Mouse (Mus musculus) CH12F3 (cell line): Measurements from ENCODE around the gene Hoxa4.

Experiments
- in situ Hi-C: fragments of 300-500 bp; cut with MboI; formaldehyde crosslinking; loops from 2 replicates; pipeline ENCODE4 v1.14.3; 2020; ENCODE audit warnings: low sequenced_read_pairs

Hoxa4 gene

DNA sequence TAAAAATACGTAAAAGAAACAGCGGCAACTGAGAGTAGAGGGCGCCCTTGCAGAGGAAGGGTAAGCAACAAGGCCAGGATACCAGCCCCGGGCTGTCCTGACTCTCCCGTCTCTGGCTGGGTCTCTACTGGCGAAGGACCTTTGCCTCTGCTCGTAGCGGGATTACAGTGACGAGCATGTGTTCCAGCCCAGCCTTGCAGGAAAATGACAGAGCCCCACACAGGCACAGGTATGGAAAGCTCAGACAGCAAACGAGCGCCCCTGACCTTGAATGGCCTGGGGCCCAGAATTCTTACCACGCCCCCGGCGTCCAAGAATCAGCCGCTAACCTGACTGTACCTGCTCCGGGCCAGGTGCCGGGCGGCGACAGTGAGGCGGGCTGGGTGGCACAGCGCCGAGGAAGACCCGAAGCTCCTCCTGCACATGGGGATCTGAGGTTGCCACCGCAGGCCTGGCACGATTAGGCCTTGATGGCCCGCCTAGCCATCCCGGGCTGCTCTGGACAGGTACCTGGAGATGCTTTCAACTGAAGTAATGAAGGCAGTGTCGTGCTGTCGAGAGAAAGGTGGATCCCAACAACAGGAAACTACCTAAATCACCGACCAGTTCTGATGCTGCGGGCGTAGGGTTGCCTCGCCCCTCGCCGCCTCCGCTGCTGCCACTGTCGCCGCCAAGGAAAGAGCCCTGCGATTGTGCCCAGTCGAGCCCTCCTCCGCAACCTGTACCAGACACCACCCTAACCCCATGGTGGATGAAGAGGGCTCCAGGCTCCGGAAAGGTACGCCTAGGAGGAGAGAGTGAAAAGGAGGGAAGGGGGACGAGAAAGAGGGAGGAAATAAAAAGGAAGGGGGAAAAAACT lies 38.2 kb upstream of the Hoxa4 start:
- in situ Hi-C loops = loop anchor here (10.0 kb wide), 1 partner anchor 1015 kb away; no protein-coding TSS in a partner anchor

DNA sequence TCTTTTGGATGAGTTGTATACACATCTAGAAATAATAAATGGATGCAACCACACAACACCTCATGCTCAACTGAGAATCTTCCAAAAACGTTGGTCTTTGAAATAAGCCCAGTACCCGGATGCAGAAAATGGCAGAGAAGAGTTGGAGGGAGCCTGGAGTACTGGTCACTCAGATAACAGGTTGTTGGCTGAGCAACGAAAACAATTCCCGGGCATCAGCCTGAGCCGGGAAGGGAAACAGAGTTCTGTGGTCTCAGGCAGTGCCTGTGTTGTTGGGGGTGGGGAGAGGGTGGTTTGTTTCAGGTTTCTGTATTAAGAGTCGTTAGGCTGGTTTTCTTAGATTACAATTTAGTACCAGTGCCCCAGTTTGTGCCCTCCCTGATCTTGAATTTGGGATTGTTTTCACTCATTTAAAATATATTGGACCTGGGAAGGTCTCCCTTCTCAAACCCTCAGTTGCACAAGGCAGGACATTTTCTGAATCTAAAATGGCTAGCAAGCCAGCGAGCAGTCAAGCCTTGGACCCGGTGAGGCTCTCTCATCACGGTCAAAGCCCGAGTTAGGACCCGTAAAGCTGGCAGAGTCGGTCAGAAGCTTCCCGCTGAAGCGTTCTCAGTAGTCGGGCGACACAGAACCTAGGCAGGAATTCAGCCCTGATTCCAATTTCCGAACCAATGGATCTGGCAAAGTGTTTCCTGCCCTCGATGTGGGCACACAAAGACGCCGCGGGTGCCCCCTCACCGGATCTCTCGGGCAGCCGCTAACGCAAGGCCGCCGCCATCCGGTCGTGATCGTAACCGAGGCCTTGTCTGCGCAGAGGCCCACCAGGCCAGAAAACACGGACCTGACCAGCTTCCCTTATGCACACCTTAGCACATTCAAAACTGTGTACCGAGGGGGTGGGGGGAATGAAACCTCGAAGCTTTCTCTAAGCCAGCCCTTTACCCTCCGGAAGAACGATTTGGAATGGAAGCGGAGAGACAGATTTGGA lies 37.2 kb upstream of the Hoxa4 start:
- in situ Hi-C loops = loop anchor here (10.0 kb wide), 1 partner anchor 1014 kb away; no protein-coding TSS in a partner anchor

DNA sequence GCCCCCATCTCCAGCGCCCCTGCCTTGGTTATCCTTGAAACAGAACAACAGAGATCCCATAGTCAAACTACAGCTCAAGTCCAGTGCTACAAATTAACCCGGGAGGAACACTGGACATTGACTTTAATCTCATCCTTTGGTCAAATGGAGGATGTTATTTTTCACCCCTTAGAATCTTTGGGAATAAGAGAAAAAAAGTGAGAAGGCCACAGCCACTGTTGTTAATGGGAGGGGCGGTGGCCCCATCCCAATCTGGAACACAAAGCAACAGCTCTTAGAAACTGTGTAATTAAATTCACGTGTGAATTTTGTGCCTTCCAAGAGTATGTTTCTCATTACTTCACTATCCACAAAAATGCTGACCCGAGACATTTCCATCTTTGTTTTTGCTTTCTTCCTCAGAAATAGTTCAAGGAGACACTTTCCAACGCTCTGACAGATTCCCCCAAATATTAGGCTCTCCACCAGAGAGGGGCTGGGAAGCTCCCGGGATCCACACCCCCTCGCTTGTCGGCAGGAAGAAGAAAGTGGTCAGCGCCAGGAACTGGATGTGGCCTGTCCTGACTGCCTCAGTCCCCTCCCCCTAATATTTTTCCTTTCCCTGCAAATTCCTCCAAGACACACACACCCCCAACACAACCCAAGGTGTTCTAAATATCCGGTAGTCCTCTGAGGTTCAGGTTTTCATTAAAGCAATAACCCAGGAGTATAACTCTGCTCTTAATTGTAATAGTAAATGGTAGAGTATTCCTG lies 36.1 kb upstream of the Hoxa4 start:
- in situ Hi-C loops = loop anchor here (10.0 kb wide), 1 partner anchor 1013 kb away; no protein-coding TSS in a partner anchor

DNA sequence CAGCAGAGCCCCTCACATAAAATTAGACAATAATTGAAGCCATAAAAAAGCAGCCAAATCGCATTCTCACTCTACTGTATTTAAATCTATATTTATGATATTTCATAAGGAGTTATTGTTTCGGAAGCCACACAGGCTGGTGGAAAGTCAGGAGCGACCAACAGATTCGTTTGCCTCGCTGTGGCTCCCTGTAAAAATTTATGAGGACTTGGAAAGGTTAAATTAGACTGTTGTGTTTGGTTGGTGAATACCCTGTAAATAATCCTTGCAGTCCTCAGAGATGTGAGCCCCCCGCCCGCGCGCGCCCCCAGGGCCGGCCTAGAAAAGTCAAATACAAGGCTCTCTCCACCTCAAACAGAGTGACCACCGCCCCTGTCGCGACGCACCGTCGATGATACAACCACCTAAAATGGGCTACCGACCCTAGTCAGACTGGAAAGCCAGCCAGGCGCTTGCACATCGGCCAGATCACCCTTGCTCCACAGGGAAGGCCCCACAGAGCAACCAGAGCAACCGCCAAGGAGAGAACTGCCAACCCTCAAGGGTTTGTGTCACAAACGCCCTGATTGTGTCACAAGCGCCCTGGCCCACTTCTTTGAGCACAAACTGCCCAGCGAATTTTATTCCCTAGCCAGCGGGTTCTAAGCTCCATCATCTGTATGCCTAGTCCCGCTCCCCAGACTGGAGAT lies 35.2 kb upstream of the Hoxa4 start:
- in situ Hi-C loops = loop anchor here (10.0 kb wide), 1 partner anchor 1012 kb away; no protein-coding TSS in a partner anchor

DNA sequence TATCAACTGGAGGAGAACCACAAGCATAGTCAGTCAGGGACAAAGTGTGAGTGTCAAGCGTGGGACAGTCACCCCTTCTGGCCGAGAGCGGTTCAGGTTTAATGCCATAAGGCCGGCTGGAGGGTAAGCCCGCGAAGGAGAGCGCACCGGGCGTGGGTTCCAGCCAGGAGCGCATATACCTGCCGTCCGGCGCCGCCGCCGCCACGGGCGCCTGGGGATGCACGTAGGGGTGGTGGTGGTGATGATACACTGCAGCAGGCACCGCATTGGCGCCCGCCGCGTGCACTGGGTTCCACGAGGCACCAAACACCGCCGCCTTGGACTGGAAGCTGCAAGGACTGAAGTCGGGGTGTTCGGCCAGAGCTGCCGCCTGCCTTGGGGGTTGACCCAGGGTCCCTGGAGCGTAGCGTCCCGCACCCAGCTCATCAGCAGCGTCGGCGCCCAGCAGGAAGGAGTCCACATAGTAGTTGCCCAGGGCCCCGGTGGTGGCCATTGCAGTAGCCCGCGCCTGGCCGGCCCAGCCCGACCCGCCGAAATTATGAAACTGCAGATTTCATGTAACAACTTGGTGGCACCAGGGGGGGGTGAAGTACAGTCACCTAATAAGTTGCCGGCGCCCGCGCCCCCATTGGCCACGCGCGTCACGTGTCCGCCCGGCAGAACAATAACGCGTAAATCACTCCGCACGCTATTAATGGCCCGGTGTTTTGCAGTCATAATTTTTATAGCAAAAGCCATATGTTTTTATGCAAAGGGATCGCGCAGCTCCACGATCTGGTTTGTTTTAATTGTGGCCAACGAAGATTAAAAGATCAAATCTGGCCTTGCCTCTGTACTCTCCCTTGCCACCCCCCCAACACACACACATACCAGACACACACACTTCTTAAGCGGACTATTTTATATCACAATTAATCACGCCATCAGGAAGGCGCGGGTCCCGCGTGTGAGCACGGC lies 34.3 kb upstream of the Hoxa4 start:
- in situ Hi-C loops = loop anchor here (10.0 kb wide), 1 partner anchor 1011 kb away; no protein-coding TSS in a partner anchor

DNA sequence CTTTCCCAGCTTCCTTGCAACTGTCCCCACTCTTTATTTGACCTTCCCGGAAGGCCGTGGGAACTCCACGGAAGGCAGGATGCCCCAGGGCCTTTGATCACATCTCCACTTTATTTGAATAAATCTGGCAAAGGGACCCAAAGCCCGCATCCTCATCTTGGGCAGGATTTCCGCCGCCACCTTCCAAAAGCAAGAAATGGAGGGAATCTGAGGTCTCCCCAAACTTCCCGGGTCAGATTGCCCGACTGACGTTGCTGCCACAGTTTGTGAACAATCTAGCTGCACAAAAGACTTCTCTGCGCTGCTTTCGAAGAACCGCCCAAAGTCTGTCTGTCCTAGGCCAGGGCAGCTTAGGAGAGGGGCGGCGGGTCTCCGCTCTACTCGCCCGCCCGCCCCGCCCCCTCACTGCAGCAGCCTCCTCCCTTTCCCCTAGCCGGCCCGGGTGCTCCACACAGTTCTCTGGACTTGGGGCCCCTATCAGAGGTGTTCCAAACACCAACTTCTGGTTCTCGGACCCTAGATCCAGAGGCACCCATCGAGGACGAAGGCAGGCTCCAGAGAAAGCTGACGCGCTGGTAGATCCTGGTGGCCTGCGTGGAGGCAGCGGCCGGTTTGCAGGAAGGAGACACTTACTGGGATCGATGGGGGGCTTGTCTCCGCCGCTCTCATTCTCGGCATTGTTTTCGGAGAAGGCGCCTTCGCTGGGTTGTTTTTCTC lies 33.5 kb upstream of the Hoxa4 start:
- in situ Hi-C loops = loop anchor here (5.0 to 25.0 kb wide), 3 partner anchors 363 to 1010 kb away; no protein-coding TSS in a partner anchor

DNA sequence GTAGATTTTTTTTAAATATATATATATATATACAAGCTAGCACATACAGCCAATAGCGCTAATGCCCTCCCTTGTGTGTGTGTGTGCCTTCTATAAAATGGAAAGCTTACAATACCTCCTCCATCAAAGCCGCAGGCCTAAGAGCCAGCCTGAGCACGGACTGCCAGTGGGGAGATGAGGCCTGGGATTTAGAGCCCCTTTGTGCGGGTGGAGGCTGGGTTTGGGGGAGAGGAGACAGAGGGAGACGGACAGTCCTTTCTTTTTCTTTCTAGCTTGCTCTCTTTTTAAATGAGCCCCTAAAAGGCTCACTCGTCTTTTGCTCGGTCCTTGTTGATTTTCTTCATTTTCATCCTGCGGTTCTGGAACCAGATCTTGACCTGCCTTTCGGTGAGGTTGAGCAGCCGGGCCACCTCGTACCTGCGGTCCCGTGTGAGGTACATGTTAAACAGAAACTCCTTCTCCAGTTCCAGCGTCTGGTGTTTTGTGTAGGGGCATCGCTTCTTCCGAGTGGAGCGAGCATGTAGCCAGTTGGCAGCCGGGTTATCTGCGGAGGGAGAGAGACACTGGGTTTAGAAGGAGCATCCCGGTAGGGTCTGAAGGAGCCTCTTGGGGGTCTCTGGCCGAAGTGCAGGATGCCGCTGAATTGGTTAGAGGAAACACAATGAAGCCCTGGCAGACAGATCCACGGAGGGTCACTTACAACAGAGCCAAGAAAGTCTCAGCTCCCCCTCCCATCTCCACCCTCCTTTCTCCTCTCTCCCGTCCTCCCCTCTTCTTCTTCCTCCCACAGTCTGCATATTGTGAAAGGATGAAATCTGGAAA lies 32.6 kb upstream of the Hoxa4 start:
- in situ Hi-C loops = loop anchor here (5.0 to 25.0 kb wide), 3 partner anchors 362 to 1009 kb away; no protein-coding TSS in a partner anchor

DNA sequence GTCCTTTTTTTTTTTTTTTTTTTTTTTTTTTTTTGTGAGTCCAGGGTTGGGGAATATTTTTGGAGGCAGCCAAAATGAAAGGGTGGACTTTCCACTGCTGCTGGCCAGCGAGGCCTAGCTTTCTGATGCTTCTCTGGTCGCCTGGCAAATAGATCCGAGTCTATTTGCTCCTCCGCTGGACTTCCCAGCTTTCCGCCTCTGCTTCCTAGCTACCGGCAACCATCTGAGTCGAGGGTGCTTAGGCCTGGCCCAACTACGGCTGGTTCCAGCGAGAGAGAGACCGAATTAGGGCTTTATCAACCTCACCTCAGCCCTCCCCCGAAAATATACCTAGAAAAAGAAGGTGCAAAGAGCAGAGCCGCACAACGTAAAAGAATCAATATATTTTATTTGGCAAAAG lies 31.2 kb upstream of the Hoxa4 start:
- in situ Hi-C loops = loop anchor here (5.0 to 25.0 kb wide), 3 partner anchors 360 to 1008 kb away; no protein-coding TSS in a partner anchor

DNA sequence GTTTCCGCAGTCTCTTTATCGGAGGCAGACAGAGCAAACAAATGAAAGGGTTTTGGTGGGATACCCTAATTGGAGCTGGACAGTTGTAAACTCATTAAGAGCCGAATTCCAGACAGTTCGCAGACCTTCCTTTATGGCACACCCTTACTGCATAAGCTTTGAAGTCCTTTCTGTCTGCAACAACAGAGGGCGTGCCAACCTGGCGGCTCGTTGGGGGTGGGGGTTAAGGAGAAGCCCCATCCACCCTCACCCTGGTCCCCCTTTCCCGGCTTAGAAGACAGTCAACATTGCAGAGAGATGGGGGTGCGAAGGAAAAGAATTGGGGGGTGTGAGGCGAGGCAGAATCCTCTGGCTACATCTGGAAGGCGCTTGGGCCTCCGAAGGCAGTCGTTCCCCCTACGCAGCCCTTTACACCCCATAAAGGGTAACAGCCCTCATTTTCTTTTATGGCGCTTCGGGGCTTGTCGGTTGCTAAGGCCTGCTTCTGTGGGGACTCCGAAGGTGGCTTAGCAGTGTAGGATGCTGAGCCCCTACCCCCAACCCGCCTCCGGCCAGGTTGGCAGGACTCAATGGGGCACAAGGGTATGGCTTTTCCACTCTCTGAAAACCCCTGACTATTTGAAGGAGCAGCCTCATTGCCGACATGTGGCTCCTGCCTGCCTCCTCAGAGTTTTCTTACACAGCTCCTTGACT lies 30.6 kb upstream of the Hoxa4 start:
- in situ Hi-C loops = loop anchor here (5.0 to 25.0 kb wide), 3 partner anchors 360 to 1007 kb away; no protein-coding TSS in a partner anchor

DNA sequence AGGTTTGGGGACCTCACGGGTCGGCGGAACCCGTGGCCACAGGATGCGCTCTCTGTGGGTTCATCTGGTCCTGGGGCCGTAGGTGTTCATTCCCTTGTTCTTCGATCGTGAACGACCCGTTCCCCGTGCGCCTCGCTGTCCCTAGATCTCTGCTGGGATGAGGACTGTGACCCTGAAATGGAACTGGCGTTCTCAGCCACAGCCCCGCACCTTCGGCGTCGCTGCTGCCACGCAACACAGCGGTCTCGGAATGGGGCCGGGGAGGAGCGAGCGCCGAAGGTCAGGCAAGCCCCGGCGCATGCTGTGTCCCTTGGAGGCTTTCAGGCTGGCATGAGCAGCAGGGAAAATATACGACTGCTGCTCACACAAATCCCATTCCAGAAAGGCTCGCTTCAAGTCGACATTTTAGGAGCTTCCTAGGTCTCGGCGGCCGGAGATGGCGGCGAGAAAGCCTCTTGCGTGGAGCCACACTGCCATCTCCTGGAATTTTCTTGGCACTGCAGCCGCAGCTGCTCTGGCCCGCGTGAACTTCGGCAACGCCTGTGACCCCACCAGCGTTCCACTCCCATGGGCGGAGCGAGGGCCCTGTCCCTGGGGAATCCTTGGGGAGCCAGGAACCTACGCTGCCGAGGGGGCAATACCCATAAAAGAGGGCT lies 29.9 kb upstream of the Hoxa4 start, which contains the start of gene Hoxa7:
TSS of gene Hoxa7 (minus strand) at position 518 of the 656 bp plus-strand sequence.
- in situ Hi-C loops = loop anchor here (5.0 to 25.0 kb wide), 3 partner anchors 359 to 1007 kb away; no protein-coding TSS in a partner anchor

DNA sequence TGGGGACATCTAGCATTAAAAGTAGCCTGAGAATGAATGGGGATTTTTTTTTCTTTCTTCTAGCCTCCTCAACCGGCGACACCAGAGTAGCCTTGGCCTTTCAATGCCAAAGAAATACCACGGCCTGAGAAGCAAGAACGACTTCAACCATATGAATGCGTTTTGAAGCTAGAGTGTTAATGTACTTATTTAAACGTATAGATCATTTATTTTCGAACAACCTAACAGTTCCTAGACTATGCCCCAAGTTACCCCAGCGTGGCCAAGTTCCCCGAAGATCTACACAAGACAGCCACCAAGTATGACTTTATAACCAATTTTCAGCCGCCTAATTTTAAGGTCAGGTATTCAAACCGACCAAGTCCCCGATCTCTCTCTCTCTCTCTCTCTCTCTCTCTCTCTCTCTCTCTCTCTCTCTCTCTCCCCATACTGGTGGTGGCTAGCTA lies 29.3 kb upstream of the Hoxa4 start:
- in situ Hi-C loops = loop anchor here (5.0 to 25.0 kb wide), 3 partner anchors 359 to 1006 kb away; no protein-coding TSS in a partner anchor

DNA sequence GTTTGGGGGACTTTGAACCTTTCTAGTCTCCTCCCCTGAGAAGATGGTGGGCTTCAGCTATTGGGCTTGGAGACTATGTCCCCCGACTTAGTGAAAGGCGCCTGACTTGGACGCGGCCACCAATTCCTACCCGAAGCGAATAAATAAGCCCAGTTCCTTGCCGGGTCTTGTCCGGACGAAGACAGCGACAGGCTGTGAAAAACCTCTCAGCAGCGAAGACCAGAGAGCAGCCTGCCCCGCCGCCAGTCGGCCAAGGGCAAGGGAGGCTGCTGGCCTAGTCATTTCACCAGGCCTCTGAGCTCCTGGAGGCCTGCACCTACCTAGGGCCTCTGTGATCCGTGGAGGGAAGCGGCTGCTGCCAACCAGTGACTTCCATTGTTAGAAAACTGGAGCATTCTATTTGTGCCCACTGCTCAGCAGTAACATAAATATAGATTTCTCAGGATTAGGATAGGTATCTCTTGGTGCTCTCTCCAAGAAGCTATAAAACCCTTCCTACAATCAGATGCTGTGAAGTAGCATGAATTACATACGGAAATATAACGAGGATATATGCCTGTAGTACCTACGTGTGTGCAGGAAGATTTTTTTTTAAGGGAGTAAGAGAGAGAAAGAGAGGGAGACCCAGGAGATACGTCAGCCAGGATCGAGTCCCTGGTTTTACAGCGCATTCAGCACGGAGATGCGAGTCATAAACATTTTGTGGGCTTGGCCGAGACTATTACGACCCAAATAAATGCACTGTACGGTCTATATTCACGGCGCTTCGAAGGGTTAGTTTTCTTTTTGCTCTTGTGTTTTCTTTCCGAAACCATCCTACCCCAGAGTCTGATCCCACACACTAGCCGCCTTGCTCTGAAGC lies 28.7 kb upstream of the Hoxa4 start:
- in situ Hi-C loops = loop anchor here (5.0 to 25.0 kb wide), 3 partner anchors 358 to 1005 kb away; no protein-coding TSS in a partner anchor

DNA sequence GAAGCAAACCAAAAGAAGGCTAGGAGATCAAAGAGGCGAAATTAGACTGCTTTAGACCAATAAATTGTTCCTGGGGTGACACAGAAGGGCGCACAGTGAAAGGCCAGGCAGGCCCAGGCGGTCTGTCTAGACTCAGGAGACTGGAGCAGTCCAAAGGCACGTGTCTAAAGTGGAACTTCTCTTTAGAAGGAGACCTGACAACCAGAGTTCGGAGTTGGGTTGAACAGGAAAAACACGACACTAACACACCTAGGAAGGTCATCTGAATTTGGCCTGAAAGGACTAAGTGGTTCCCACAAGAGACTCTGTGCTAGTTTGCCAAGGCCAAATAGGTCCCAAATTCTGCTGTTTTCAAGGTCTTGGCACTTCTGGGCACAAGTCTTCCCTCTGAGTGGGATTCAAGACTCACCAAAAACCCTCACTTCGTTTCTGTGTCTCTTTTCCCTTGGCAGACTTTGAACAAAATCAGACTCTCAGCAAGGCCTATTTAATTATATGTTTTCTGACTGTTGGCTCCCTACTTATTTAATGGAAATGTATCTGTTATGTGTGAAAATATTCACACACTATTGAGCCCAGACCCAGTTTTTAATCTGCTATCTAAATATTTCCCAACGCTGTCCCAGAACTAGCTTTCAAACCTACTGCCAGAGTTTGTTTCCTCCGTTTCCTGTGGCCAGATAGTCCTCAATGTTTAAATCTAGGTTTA lies 27.8 kb upstream of the Hoxa4 start:
- in situ Hi-C loops = loop anchor here (25.0 kb wide), 1 partner anchor 357 kb away; no protein-coding TSS in a partner anchor
